Mouse (Mus musculus): ENCODE results near the gene Thoc6.

GRCm38 (mm10) chr17:23676473-23677031, 2.9 kb upstream of the Thoc6 start:
- TF ChIP-seq CTCF (IDR thresholded peaks at IDR 0.05) (no peak), POLR2A (IDR thresholded peaks at IDR 0.05; ENCODE audit: insufficient read depth, low read depth, low read length) (no peak)

Data from heart, adult 2 months (tissue).